Mouse (Mus musculus) megakaryocyte-erythroid progenitor cell, adult 5-6 weeks (primary cell): ENCODE measurements around the gene Mrm3. TPM values are rescaled to one million over a fixed set of nuclear protein-coding genes. Genes with fewer than 3 reads are reported as not detected.
A peak's percentile ranks its signal among the peaks of the same experiment; 100 is the strongest.

ENCODE experiments used
- ATAC-seq: replicated peaks from 2 replicates; pipeline ENCODE4 v1.8.0; 2016; ENCODE audit warnings: mild to moderate bottlenecking, inconsistent platforms; ENCODE audit not compliant: severe bottlenecking, poor library complexity, low FRiP score, low TSS enrichment
- total RNA-seq, 2 experiments: library from RNA; stranded (forward) in 1 of 2; stranded (reverse) in 1 of 2; fragments of 200-1000, 215-1000 nt in 1 of 2; fragments of >200 nt in 1 of 2; fragmentation: Nextera tagmentation in 1 of 2; gene quantifications; 2 replicates each; pipeline ENCODE4 v1.2.3; 2014 to 2017

Mrm3 gene
- total RNA-seq, 2 experiments from 2014 or later: 31.8 to 58.5 TPM

- no peak for ATAC-seq
Observed at GRCm38 (mm10) chr11:76285431-76286075, 42.0 kb downstream of the Mrm3 start.

GRCm38 (mm10) chr11:76286534-76287126, 43.1 kb downstream of the Mrm3 start:
- ATAC-seq: peak; percentile 57

GRCm38 (mm10) chr11:76287301-76287700, 43.8 kb downstream of the Mrm3 start:
- no peak for ATAC-seq

GRCm38 (mm10) chr11:76288645-76289044, 45.1 kb downstream of the Mrm3 start:
- ATAC-seq: no peak

- ATAC-seq: no peak
Observed at GRCm38 (mm10) chr11:76290367-76290766, 46.9 kb downstream of the Mrm3 start.

- no peak for ATAC-seq
Observed at GRCm38 (mm10) chr11:76291960-76292359, 48.4 kb downstream of the Mrm3 start.

- ATAC-seq: no peak
Observed at GRCm38 (mm10) chr11:76292398-76292797, 48.9 kb downstream of the Mrm3 start.

GRCm38 (mm10) chr11:76292831-76293230, 49.3 kb downstream of the Mrm3 start:
- no peak for ATAC-seq

GRCm38 (mm10) chr11:76294078-76294477, 50.6 kb downstream of the Mrm3 start:
- ATAC-seq: no peak

- ATAC-seq: no peak
Observed at GRCm38 (mm10) chr11:76294836-76295235, 51.3 kb downstream of the Mrm3 start.

GRCm38 (mm10) chr11:76297252-76297651, 53.7 kb downstream of the Mrm3 start:
- no peak for ATAC-seq

GRCm38 (mm10) chr11:76298457-76299000, 55.0 kb downstream of the Mrm3 start:
- no peak for ATAC-seq

Other genes starting within 250 kb of the Mrm3 start
- not detected in 2 replicates for gene 1700016K19Rik, start 243.8 kb upstream of the Mrm3 start, total RNA-seq (2014; fragmentation: Nextera tagmentation)
- gene 1700016K19Rik, start 243.8 kb upstream of the Mrm3 start, total RNA-seq (2017): not detected in 2 replicates
- 1.2 TPM in 1 of 2 replicates, not detected in the other for gene Rflnb, start 215.9 kb upstream of the Mrm3 start, total RNA-seq (2014; fragmentation: Nextera tagmentation)
- gene Rflnb, start 215.9 kb upstream of the Mrm3 start, total RNA-seq (2017): 0.95 and 1.5 TPM in 2 replicates
- gene Vps53, start 64.1 kb upstream of the Mrm3 start, total RNA-seq (2014; fragmentation: Nextera tagmentation): 44.1 and 46.5 TPM in 2 replicates
- gene Vps53, start 64.1 kb upstream of the Mrm3 start, total RNA-seq (2017): 33.6 and 38.7 TPM in 2 replicates
- gene Fam57a, start 64.0 kb upstream of the Mrm3 start, total RNA-seq (2014; fragmentation: Nextera tagmentation): 3.0 and 4.5 TPM in 2 replicates
- gene Fam57a, start 64.0 kb upstream of the Mrm3 start, total RNA-seq (2017): 0.19 and 2.1 TPM in 2 replicates
- gene Dbil5, start 26.1 kb upstream of the Mrm3 start, total RNA-seq (2014; fragmentation: Nextera tagmentation): not detected in 2 replicates
- gene Dbil5, start 26.1 kb upstream of the Mrm3 start, total RNA-seq (2017): not detected in 2 replicates
- 22.8 and 24.4 TPM in 2 replicates for gene Gemin4, start 26.1 kb upstream of the Mrm3 start, total RNA-seq (2014; fragmentation: Nextera tagmentation)
- gene Gemin4, start 26.1 kb upstream of the Mrm3 start, total RNA-seq (2017): 22.4 and 26.6 TPM in 2 replicates
- 65.0 and 70.4 TPM in 2 replicates for gene Glod4, start within 50 bp of the Mrm3 start, total RNA-seq (2014; fragmentation: Nextera tagmentation)
- 203 and 253 TPM in 2 replicates for gene Glod4, start within 50 bp of the Mrm3 start, total RNA-seq (2017)
- 3.0 and 8.8 TPM in 2 replicates for gene Nxn, start 155.4 kb downstream of the Mrm3 start, total RNA-seq (2014; fragmentation: Nextera tagmentation)
- 4.0 and 4.5 TPM in 2 replicates for gene Nxn, start 155.4 kb downstream of the Mrm3 start, total RNA-seq (2017)
- 24.6 and 28.1 TPM in 2 replicates for gene Timm22, start 163.2 kb downstream of the Mrm3 start, total RNA-seq (2014; fragmentation: Nextera tagmentation)
- 8.6 and 11.2 TPM in 2 replicates for gene Timm22, start 163.2 kb downstream of the Mrm3 start, total RNA-seq (2017)